Mouse (Mus musculus) heart, postnatal 10 days (tissue): ENCODE measurements around the gene Sh3rf3. TPM values are rescaled to one million over a fixed set of nuclear protein-coding genes. Genes with fewer than 3 reads are reported as not detected.

ENCODE experiments used
- DNase-seq, 2 experiments: peaks; one replicate each; pipeline ENCODE4 v3.0.0; 2021
- intact Hi-C: fragments of 180-260 bp; cut with DNase I; formaldehyde crosslinking; loops from one replicate; pipeline ENCODE4 v1.15.1; 2025
- total RNA-seq, 2 experiments: library from RNA; stranded (reverse); gene quantifications; 2 replicates each; pipeline ENCODE4 v1.2.3; 2021

Sh3rf3 gene
- total RNA-seq = 1 to 10 TPM; 1.3 to 1.7 TPM

- intact Hi-C loops = loop anchor here (2.0 to 10.0 kb wide), 5 partner anchors 118 to 484 kb away; no protein-coding TSS in a partner anchor
- peak in 1 of 2 experiments; percentile 30 for DNase-seq
Measured at GRCm38 (mm10) chr10:58813081-58813800, at the start of gene Sh3rf3. Gene Sh3rf3 (plus strand): TSS chr10:58813359.

DNA sequence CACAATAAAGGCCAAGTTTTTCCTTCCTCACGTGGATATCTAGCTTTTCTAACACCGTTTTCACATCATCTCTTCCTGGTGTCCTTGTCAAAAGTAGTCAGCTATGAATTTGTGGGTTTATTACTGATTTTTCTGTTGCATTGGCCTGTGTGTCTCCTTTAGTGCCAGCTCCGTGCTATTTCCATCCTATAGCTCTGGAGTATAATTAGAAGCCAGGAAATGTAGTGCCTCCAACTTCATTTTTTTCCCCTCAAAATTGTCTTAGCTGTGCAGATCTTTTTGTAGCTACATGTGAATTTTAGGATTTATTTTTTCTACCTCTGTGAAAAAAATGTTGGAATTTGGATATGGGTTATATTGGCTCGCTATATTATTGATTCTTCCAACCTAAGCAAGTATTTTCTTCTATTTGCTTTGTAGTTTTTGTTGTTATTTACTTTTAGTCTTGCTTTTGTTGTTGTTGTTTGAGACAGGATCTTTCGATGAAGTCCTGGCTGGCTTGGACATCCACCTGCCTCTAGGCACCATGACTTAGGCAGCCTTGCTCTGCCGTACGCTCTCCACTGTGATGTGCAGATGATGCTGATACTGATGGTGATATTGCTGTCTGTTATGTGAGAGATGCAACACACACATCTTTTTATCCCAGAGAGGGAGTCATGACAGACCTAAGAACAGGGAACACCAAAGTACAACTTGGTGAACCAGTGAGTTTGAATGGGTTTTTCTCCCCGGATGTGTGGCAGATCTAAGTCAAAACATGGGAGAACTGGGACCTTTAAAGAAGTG, 24.5 kb upstream of the Sh3rf3 start:
- intact Hi-C loops = no loop called here
- no peak for DNase-seq

DNA sequence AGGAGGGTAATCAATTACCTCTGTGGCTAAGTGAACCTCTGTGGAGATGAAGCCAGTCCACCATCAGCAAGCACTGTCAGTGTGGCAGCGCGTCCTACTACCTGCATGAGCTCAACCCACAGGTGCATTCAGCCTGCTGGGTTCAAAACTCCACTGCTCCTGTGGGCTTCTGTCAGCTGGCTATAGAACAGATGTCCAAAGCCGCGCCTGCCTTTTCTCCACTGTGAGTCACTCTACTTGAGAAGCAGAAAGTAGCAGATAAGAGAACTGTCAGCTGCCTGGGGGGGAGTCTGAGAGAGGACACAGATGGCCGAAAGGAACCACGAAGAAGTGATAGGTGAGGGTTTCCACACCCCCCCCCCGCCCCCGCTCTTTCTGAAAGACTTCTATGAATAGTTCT, 15.6 kb upstream of the Sh3rf3 start:
- DNase-seq = peak; percentile 8

DNA sequence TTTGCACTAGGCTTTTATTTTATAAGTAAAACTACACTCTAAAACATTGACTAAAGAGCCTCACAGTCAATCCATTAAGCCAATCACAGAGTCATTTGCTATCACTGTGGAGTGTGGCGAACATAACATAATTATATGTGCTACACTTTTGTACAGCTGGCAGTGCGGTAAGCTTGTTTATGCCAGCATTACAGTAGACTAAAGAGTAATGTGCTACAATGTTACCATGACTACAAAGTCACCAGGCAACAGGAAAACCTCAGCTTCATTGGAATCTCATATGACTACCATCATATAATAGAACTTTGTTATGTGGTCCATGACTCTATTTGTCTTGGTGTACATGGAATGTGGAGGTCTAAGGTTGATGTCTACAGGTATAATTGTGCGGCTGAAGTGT, 15.0 kb upstream of the Sh3rf3 start:
- intact Hi-C loops = no loop called here

More for the DNA sequence above, 15.6 kb upstream of the Sh3rf3 start:
- intact Hi-C loops = no loop called here

DNA sequence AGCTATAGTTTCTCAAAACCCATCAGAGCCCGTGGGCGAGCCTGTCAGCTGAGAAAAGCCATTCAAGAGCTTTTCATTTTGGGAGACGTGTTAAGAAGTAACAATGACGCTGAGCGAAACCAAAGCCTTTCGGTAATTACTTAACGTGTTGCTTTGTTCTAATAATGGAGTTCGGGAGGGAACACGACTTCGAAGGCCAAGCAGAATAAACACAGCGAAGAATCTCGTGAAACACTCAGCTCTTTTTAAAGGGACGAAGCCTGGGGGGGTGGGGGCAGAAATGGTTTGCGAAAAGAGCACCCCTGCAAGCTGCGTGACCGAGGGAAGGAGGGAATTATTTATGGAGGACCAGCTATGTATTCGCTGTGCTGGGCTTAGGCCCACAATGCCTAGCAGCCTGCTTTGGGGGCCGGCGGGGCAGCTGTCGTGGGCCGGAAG, 12.1 kb upstream of the Sh3rf3 start:
- intact Hi-C loops = no loop called here

More for the DNA sequence above, 15.0 kb upstream of the Sh3rf3 start:
- DNase-seq = no peak

GRCm38 (mm10) chr10:58802391-58802790, 10.8 kb upstream of the Sh3rf3 start:
- no peak for DNase-seq
- intact Hi-C loops = no loop called here

More for the DNA sequence above, 12.1 kb upstream of the Sh3rf3 start:
- DNase-seq = no peak

GRCm38 (mm10) chr10:58807956-58808355, 5.2 kb upstream of the Sh3rf3 start:
- no peak for DNase-seq
- intact Hi-C loops = no loop called here

DNA sequence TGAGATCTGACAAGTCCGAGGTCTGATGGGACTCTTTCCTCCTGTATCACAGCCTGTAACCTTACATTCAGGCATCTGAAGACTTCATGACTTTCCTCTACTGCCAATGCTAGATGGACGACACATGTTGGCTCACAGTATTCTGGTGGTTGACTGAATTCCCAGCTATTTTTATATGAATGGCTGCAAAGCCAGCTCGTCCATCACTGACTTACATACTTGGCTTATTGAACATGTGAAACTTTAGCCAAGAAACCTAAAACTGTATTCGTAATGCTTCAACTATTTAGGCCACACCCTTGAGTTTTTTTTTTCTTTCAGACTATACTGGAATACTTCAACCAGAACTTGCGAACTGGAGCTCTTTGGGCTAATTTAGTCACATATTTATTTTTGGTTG, 3.0 kb upstream of the Sh3rf3 start:
- intact Hi-C loops = loop anchor here (5.0 to 10.0 kb wide), 2 partner anchors 195 to 487 kb away; no protein-coding TSS in a partner anchor
- no peak for DNase-seq

- DNase-seq = peak; percentile 89 to 94
- intact Hi-C loops = loop anchor here (2.0 to 10.0 kb wide), 5 partner anchors 118 to 485 kb away; no protein-coding TSS in a partner anchor
Measured at GRCm38 (mm10) chr10:58812210-58813080, 714 bp upstream of the Sh3rf3 start.

DNA sequence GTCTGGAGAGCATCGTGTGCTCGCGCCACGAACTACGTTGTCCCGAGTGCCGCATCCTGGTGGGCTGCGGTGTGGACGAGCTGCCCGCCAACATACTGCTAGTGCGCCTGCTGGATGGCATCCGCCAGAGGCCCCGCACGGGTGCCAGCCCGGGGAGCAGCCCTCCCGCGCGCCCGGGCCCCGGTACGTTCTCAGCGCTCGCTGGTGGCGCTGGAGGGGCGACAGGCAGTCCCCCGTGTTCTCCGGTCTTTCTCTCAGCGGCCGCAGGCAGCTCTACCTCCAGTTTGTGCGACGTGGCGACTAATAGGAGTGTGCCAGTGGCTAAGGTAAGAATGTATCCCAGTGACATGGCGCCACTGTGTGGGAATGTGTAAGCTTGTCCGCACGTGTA, 637 bp downstream of the Sh3rf3 start:
- peak; percentile 6 to 27 for DNase-seq
- intact Hi-C loops = loop anchor here (2.0 to 10.0 kb wide), 5 partner anchors 117 to 484 kb away; no protein-coding TSS in a partner anchor

DNA sequence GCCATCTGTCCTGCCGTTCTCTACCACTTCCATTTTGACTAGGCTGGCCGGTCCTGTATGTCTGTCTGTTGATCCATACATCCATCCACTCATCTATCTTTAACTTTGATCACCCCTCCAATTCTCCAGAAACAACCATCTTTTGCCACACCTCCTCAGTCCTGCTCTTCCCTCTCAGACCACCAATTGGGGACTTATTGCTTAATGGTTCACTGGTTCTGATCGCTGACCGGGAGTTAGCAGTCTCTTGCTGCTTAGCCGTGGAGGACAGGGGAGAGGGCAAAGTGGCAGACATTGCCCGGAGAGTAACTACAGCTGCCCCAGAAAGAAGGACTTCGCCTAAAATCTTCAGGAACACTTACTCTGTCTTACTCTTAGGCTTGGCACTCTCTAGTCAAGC, 1.3 kb downstream of the Sh3rf3 start:
- DNase-seq = no peak

DNA sequence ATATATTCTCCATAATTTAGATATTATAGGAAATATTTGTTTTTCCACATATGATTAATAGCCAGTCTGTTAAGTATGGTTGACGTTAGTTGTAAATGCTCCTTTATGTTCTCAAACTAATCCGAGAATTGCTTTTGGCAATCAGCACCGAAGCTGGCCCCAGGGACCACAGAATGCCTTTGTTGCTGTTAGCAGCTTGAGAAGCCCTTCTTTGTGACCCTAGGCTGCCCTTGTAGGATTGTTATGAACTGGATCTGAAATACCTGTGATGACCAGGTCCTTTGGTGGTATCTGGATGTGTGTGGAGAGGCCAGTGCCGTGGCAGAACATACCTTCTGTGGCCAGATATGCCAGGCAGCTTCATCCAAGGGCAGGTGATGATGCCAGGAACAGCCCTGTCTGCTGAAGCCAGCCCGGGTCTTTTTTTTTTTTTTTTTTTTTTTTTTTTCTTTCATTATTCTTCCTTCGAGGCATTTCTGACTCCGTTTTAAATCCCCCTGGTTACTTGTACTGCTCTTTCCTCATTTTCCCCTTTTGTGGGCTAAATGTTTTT, 10.9 kb downstream of the Sh3rf3 start:
- intact Hi-C loops = no loop called here
- no peak for DNase-seq

More for the DNA sequence above, 1.3 kb downstream of the Sh3rf3 start:
- intact Hi-C loops = loop anchor here (5.0 to 10.0 kb wide), 2 partner anchors 190 to 483 kb away; no protein-coding TSS in a partner anchor

DNA sequence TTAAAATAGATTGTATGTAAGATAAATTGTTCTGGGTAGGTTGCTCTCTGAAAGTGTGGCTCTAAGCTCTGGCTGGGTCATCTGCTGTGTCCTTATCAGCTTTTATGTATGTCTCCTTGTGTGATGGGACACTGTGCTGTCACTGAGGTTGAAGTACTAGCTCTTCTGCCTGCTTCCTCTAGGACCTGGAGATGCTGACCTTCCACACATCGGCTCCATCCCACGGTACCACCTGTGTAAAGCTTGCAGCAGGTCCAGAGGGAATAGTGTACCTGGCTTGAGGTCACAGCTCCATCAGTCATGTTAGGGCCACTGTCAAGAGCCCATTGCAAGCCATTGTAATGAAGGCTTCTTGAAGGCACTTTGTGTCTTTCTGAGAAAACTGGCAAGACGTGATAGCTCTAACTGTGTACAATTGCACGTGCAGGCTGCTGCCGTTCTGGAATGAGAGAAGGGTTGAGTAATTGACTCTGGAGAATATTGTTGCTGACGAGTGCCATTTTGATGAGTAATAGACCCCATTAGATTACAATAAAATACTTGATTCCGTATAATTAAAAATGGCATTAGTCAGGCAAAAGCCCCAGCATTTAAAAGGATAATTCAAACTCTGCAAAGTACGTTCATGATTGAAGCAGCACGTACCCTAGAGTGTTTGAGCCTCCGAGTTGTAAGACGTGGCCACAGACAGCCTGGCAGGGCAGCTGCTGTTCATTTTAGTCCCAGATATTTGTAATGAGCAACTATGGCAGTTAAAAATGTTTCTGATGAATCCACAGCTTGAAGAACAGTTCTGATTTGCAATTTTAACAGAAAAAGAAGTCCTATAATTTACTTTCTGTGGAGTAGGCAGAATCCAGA, 16.3 kb downstream of the Sh3rf3 start:
- DNase-seq = no peak
- intact Hi-C loops = no loop called here

DNA sequence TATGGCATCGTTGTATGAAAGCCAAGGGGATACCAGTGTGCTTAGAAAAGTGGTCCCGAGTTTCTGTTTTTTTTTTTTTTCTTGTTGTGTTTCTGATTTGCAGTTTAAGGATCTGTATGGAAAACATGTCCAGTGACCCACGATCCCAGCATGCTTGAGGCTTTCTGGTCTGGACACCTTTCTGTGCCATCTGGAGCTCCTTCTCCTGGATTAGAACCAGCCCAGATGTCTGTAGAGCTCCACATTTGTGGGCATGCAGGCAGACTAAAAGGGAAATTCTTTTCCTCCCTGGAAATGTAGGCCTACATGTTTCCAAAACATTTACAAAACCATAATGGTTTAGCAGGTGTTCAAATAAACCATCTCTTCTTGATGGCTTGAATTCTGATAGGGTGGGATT, 20.0 kb downstream of the Sh3rf3 start:
- no peak for DNase-seq
- intact Hi-C loops = no loop called here

GRCm38 (mm10) chr10:58833741-58834178, 20.6 kb downstream of the Sh3rf3 start:
- intact Hi-C loops = no loop called here
- peak in 1 of 2 experiments; percentile 7 for DNase-seq

GRCm38 (mm10) chr10:58836391-58836790, 23.2 kb downstream of the Sh3rf3 start:
- no peak for DNase-seq
- intact Hi-C loops = no loop called here

GRCm38 (mm10) chr10:58837504-58837903, 24.3 kb downstream of the Sh3rf3 start:
- intact Hi-C loops = no loop called here

DNA sequence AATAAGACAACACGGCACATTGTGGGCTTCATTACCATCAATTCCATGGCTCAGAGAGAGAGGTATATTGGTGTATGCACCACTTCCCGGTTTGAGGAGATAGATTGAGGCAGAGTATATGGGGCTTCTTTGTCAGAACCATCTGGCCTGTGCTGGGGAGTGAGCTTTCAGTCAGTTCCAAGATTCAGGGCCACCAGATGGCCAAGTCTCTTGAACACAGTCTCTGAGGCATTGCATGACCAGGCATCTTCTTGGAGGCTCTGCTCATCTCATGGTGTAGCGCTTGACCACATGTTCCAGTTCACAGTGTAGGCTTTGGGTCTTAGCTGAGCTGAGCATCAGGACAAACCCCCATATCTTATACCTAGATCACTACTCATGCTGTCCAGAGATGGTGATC, 28.8 kb downstream of the Sh3rf3 start:
- intact Hi-C loops = no loop called here
- no peak for DNase-seq

More at GRCm38 (mm10) chr10:58837504-58837903, 24.3 kb downstream of the Sh3rf3 start:
- no peak for DNase-seq

- no peak for DNase-seq
- intact Hi-C loops = no loop called here
Measured at GRCm38 (mm10) chr10:58843100-58843499, 29.9 kb downstream of the Sh3rf3 start.
